Mouse (Mus musculus) MN1 (cell line): ENCODE results near the gene Spats2l.

Experiments used
- DNase-seq: peaks from one replicate; pipeline ENCODE4 v3.0.0-alpha.2; 2016; ENCODE audit warnings: low spot score

Gene Spats2l

GRCm38 (mm10) chr1:57774001-57774667 is at the start of gene Spats2l:
TSS of gene Spats2l (plus strand) at chr1:57774162.
- no peak for DNase-seq

GRCm38 (mm10) chr1:57725268-57725667 is 48.7 kb upstream of the Spats2l start:
- DNase-seq: no peak

- no peak for DNase-seq
Measured at GRCm38 (mm10) chr1:57735877-57736276, 38.1 kb upstream of the Spats2l start.

- no peak for DNase-seq
Measured at GRCm38 (mm10) chr1:57741740-57742139, 32.2 kb upstream of the Spats2l start.

- no peak for DNase-seq
Measured at GRCm38 (mm10) chr1:57742266-57742665, 31.7 kb upstream of the Spats2l start.

- DNase-seq: peak; percentile 6
Measured at GRCm38 (mm10) chr1:57751781-57752180, 22.2 kb upstream of the Spats2l start.

- no peak for DNase-seq
Measured at GRCm38 (mm10) chr1:57766396-57766795, 7.6 kb upstream of the Spats2l start.

- no peak for DNase-seq
Measured at GRCm38 (mm10) chr1:57773326-57773725, 636 bp upstream of the Spats2l start.

- DNase-seq: no peak
Measured at GRCm38 (mm10) chr1:57774668-57775495, 920 bp downstream of the Spats2l start.

- no peak for DNase-seq
Measured at GRCm38 (mm10) chr1:57775496-57775790, 1.5 kb downstream of the Spats2l start.

- no peak for DNase-seq
Measured at GRCm38 (mm10) chr1:57776671-57777281, 2.8 kb downstream of the Spats2l start.

GRCm38 (mm10) chr1:57784300-57784699 is 10.3 kb downstream of the Spats2l start:
- DNase-seq: no peak

- no peak for DNase-seq
Measured at GRCm38 (mm10) chr1:57789831-57790230, 15.9 kb downstream of the Spats2l start.

GRCm38 (mm10) chr1:57792212-57792611 is 18.2 kb downstream of the Spats2l start:
- no peak for DNase-seq

- no peak for DNase-seq
Measured at GRCm38 (mm10) chr1:57795838-57796237, 21.9 kb downstream of the Spats2l start.

- no peak for DNase-seq
Measured at GRCm38 (mm10) chr1:57799398-57799797, 25.4 kb downstream of the Spats2l start.

- no peak for DNase-seq
Measured at GRCm38 (mm10) chr1:57800846-57801245, 26.9 kb downstream of the Spats2l start.

- no peak for DNase-seq
Measured at GRCm38 (mm10) chr1:57806126-57806525, 32.2 kb downstream of the Spats2l start.

- no peak for DNase-seq
Measured at GRCm38 (mm10) chr1:57807882-57808281, 33.9 kb downstream of the Spats2l start.

- no peak for DNase-seq
Measured at GRCm38 (mm10) chr1:57810221-57810620, 36.3 kb downstream of the Spats2l start.

GRCm38 (mm10) chr1:57817103-57817502 is 43.1 kb downstream of the Spats2l start:
- no peak for DNase-seq

GRCm38 (mm10) chr1:57820428-57820997 is 46.6 kb downstream of the Spats2l start:
- DNase-seq: no peak
